Mouse (Mus musculus) adrenal gland, postnatal 4 days (tissue): ENCODE measurements around the gene Noc4l. TPM values are rescaled to one million over a fixed set of nuclear protein-coding genes. Genes with fewer than 3 reads are reported as not detected.

Source experiments
- DNase-seq, 2 experiments: peaks; one replicate each; pipeline ENCODE4 v3.0.0; 2021 to 2022; ENCODE audit warnings: low spot score in 2 of 2, mixed read lengths in 2 of 2
- microRNA-seq: library from miRNA; unstranded; fragments of <30 nt; microRNA quantifications from one replicate; pipeline ENCODE4 v1.2.0, GENCODE M21; 2021
- total RNA-seq, 2 experiments: library from RNA; stranded (reverse); gene quantifications; 2 replicates each; pipeline ENCODE4 v1.2.3; 2021

Gene Noc4l
- total RNA-seq, 2 experiments from 2014 or later, result 27.0 to 29.3 TPM

GRCm38 (mm10) chr5:110609868-110610267 lies 43.3 kb downstream of the Noc4l start:
- no peak for DNase-seq

GRCm38 (mm10) chr5:110609425-110609824 lies 43.8 kb downstream of the Noc4l start:
- DNase-seq, result no peak

- DNase-seq, result no peak
Measured at GRCm38 (mm10) chr5:110608941-110609340, 44.3 kb downstream of the Noc4l start.

GRCm38 (mm10) chr5:110608336-110608735 lies 44.9 kb downstream of the Noc4l start:
- DNase-seq, result no peak

- DNase-seq, result no peak
Measured at GRCm38 (mm10) chr5:110607767-110608166, 45.5 kb downstream of the Noc4l start.

GRCm38 (mm10) chr5:110605531-110606221 lies 47.5 kb downstream of the Noc4l start:
- DNase-seq, result no peak

- DNase-seq, result no peak
Measured at GRCm38 (mm10) chr5:110604311-110604710, 48.9 kb downstream of the Noc4l start.

- no peak for DNase-seq
Measured at GRCm38 (mm10) chr5:110603016-110603685, 50.1 kb downstream of the Noc4l start.

Small RNA genes lying within 50 kb of the gene (microRNA-seq; reads per million reads assigned to microRNA genes)
- gene Mir7026, result 2.6 reads per million, percentile 2 among the genes with 10 or more reads in this experiment

Other genes with a start within 250 kb of the Noc4l start
- gene Fbrsl1, start 204.9 kb downstream of the Noc4l start, total RNA-seq, result 10 to 100 TPM; 97.9 to 99.9 TPM
- gene Galnt9, start 109.1 kb downstream of the Noc4l start, total RNA-seq, result under 1 TPM; 0.76 to 0.85 TPM
- 10 to 100 TPM; 26.3 to 27.0 TPM for gene Ddx51, start within 50 bp of the Noc4l start, total RNA-seq
- gene Ep400, start 117.3 kb upstream of the Noc4l start, total RNA-seq, result 100 to 1,000 TPM in 1 of 2 experiments, 10 to 100 TPM in 1; 93.2 to 114 TPM
- 10 to 100 TPM; 40.2 to 47.2 TPM for gene Pus1, start 127.2 kb upstream of the Noc4l start, total RNA-seq
- gene Ulk1, start 156.7 kb upstream of the Noc4l start, total RNA-seq, result 10 to 100 TPM; 59.5 to 64.8 TPM
- gene Hscb, start 186.4 kb upstream of the Noc4l start, total RNA-seq, result 10 to 100 TPM; 24.3 to 25.3 TPM
- 10 to 100 TPM in 1 of 2 experiments, 1 to 10 TPM in 1; 8.2 to 13.3 TPM for gene Chek2, start 186.6 kb upstream of the Noc4l start, total RNA-seq
- 10 to 100 TPM; 34.1 TPM for gene Ttc28, start 226.4 kb upstream of the Noc4l start, total RNA-seq